Mouse (Mus musculus): Measurements from ENCODE around the gene Secisbp2.

Gene Secisbp2

GRCm38 (mm10) chr13:51685290-51685966 is 33.9 kb downstream of the Secisbp2 start:
- no peak for DNase-seq (ENCODE audit: low spot score in 2 of 2)

- DNase-seq (ENCODE audit: low spot score in 2 of 2): no peak
Measured at GRCm38 (mm10) chr13:51686966-51687365, 35.5 kb downstream of the Secisbp2 start.

- no peak for DNase-seq (ENCODE audit: low spot score in 2 of 2)
Measured at GRCm38 (mm10) chr13:51688688-51689087, 37.2 kb downstream of the Secisbp2 start.

GRCm38 (mm10) chr13:51696481-51696880 is 45.0 kb downstream of the Secisbp2 start:
- DNase-seq (ENCODE audit: low spot score in 2 of 2): no peak

- DNase-seq (ENCODE audit: low spot score in 2 of 2): no peak
Measured at GRCm38 (mm10) chr13:51697455-51697854, 46.0 kb downstream of the Secisbp2 start.

GRCm38 (mm10) chr13:51697897-51698296 is 46.4 kb downstream of the Secisbp2 start:
- no peak for DNase-seq (ENCODE audit: low spot score in 2 of 2)

- no peak for DNase-seq (ENCODE audit: low spot score in 2 of 2)
Measured at GRCm38 (mm10) chr13:51698318-51698717, 46.8 kb downstream of the Secisbp2 start.

GRCm38 (mm10) chr13:51703893-51704292 is 52.4 kb downstream of the Secisbp2 start:
- DNase-seq (ENCODE audit: low spot score in 2 of 2): no peak

GRCm38 (mm10) chr13:51705882-51706854 is 54.7 kb downstream of the Secisbp2 start:
- no peak for DNase-seq (ENCODE audit: low spot score in 2 of 2)

GRCm38 (mm10) chr13:51710738-51711137 is 59.2 kb downstream of the Secisbp2 start:
- no peak for DNase-seq (ENCODE audit: low spot score in 2 of 2)

GRCm38 (mm10) chr13:51712022-51712421 is 60.5 kb downstream of the Secisbp2 start:
- DNase-seq (ENCODE audit: low spot score in 2 of 2): no peak

GRCm38 (mm10) chr13:51716350-51717263 is 65.1 kb downstream of the Secisbp2 start:
- no peak for DNase-seq (ENCODE audit: low spot score in 2 of 2)

- no peak for DNase-seq (ENCODE audit: low spot score in 2 of 2)
Measured at GRCm38 (mm10) chr13:51719256-51719655, 67.8 kb downstream of the Secisbp2 start.

GRCm38 (mm10) chr13:51720556-51720955 is 69.1 kb downstream of the Secisbp2 start:
- DNase-seq (ENCODE audit: low spot score in 2 of 2): no peak

- DNase-seq (ENCODE audit: low spot score in 2 of 2): no peak
Measured at GRCm38 (mm10) chr13:51723114-51723513, 71.6 kb downstream of the Secisbp2 start.

- DNase-seq (ENCODE audit: low spot score in 2 of 2): no peak
Measured at GRCm38 (mm10) chr13:51724566-51724965, 73.1 kb downstream of the Secisbp2 start.

- DNase-seq (ENCODE audit: low spot score in 2 of 2): no peak
Measured at GRCm38 (mm10) chr13:51725446-51725845, 73.9 kb downstream of the Secisbp2 start.

GRCm38 (mm10) chr13:51725926-51726574 is 74.6 kb downstream of the Secisbp2 start:
- DNase-seq (ENCODE audit: low spot score in 2 of 2): no peak

GRCm38 (mm10) chr13:51727364-51727763 is 75.9 kb downstream of the Secisbp2 start:
- DNase-seq (ENCODE audit: low spot score in 2 of 2): no peak

- peak; percentile 65 to 71 for DNase-seq (ENCODE audit: low spot score in 2 of 2)
Measured at GRCm38 (mm10) chr13:51729887-51730361, 78.4 kb downstream of the Secisbp2 start.

- DNase-seq (ENCODE audit: low spot score in 2 of 2): no peak
Measured at GRCm38 (mm10) chr13:51731474-51731873, 80.0 kb downstream of the Secisbp2 start.

All from thymus, postnatal 10 days (tissue).